Mouse (Mus musculus) bone marrow macrophage, adult 2 months (primary cell): ENCODE results near the gene Nol12.

Experiments used
- CTCF ChIP-seq: IDR thresholded peaks from 2 replicates; pipeline ENCODE4 v1.5.1; 2012; ENCODE audit warnings: low read depth, mild to moderate bottlenecking, low read length, moderate library complexity
- POLR2A ChIP-seq: IDR thresholded peaks from 2 replicates; pipeline ENCODE4 v1.6.1; 2012; ENCODE audit warnings: mild to moderate bottlenecking, low read depth, low read length, borderline replicate concordance

- TF ChIP-seq CTCF (no peak), POLR2A (no peak)
These were observed 6.2 kb upstream of the Nol12 start for GRCm38 (mm10) chr15:78928539-78928938.
